In the genomic region with DNA sequence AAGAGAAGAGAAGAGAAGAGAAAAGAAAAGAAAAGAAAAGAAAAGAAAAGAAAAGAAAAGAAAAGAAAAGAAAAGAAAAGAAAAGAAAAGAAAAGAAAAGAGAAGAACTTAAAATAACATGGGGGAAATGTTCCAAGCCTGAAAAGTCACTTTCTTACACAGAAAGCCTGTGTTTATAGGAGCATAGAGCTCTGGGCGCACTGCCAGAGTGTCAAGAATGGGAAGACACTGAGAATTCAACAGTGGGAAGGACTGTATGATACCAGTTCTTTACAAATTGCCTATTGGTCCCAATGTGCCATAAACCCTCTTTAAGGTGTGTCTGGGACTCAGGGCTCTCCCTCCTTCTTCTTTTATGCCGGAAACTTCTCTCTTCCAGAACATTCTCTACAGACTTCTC, we compare ENCODE assay signal across 17 mouse cellular contexts.
A peak's percentile ranks its signal among the peaks of the same experiment; 100 is the strongest.
DNase-seq lines count a peak whose midpoint lies in the region; ATAC-seq and TF ChIP-seq lines count a peak whose summit lies in the region.
"Had no signal": no experiment of that assay in that cellular context is flagged by ENCODE, and none has a peak within 500 bp of the region (broad histone marks: within the 10 kb centered on the region; RNA-seq: fewer than 3 reads in every experiment).

No protein-coding gene starts in this region.

- no peaks in the 10 kb centered on the region for H3K9me3 ChIP-seq in intestine, postnatal 0 days (ENCODE audit: control insufficient read depth)
- no peaks in the 10 kb centered on the region for H3K9me3 ChIP-seq in intestine, embryonic 15.5 days
- H3K9me3 ChIP-seq in lung, embryonic 16.5 days (ENCODE audit: control insufficient read depth, low read length), result no peaks in the 10 kb centered on the region
- no peaks in the 10 kb centered on the region for H3K9me3 ChIP-seq in stomach, embryonic 14.5 days (ENCODE audit: control insufficient read depth, low read depth, low read length)
- no peaks in the 10 kb centered on the region for H3K9me3 ChIP-seq in forebrain, embryonic 13.5 days (replicated peaks)
- H3K9me3 ChIP-seq: heart, embryonic 13.5 days; limb, embryonic 13.5 days; midbrain, embryonic 13.5 days had no signal

- no peak for TF ChIP-seq CTCF in intestine, postnatal 0 days (IDR thresholded peaks at IDR 0.05; ENCODE audit: low read depth)
- TF ChIP-seq CTCF in lung, adult 2 months (IDR thresholded peaks at IDR 0.05; ENCODE audit: insufficient read depth, low read length), result no peak

- 40% methylated on average over 2 of the region's 2 CpGs for WGBS in intestine, postnatal 0 days
- 44% methylated on average over 2 of the region's 2 CpGs for WGBS in intestine, embryonic 15.5 days
- 54% methylated on average over 2 of the region's 2 CpGs for WGBS in lung, embryonic 16.5 days
- 65% methylated on average over 2 of the region's 2 CpGs for WGBS in lung, adult 2 months
- 69% methylated on average over 2 of the region's 2 CpGs for WGBS in stomach, embryonic 14.5 days
- WGBS in forebrain, embryonic 13.5 days, result 90% methylated on average over 2 of the region's 2 CpGs

- no peaks in the 10 kb centered on the region for H3K27me3 ChIP-seq in intestine, postnatal 0 days (replicated peaks; ENCODE audit: control insufficient read depth, insufficient read depth, low read length)
- no peaks in the 10 kb centered on the region for H3K27me3 ChIP-seq in intestine, embryonic 15.5 days (replicated peaks)
- no peaks in the 10 kb centered on the region for H3K27me3 ChIP-seq in lung, embryonic 16.5 days (ENCODE audit: control insufficient read depth, insufficient read depth, low read depth, low read length)
- no peaks in the 10 kb centered on the region for H3K27me3 ChIP-seq in stomach, embryonic 14.5 days (ENCODE audit: control insufficient read depth, insufficient read depth, low read length)
- no peaks in the 10 kb centered on the region for H3K27me3 ChIP-seq in forebrain, embryonic 13.5 days
- H3K27me3 ChIP-seq: heart, embryonic 13.5 days; limb, embryonic 13.5 days had no signal

- TF ChIP-seq POLR2A in lung, adult 2 months (IDR thresholded peaks at IDR 0.05; ENCODE audit: borderline replicate concordance, extremely low read depth, low read depth, low read length), result no peak

- H3K4me3 ChIP-seq in intestine, postnatal 0 days (ENCODE audit: low read depth, low read length), result no peak overlapping the region
- no peak overlapping the region for H3K4me3 ChIP-seq in intestine, embryonic 15.5 days (replicated peaks)
- no peak overlapping the region for H3K4me3 ChIP-seq in lung, embryonic 16.5 days (ENCODE audit: low read length)
- no peak overlapping the region for H3K4me3 ChIP-seq in lung, adult 2 months (replicated peaks; ENCODE audit: extremely low read depth, low read depth, low read length)
- no peak overlapping the region for H3K4me3 ChIP-seq in stomach, embryonic 14.5 days (ENCODE audit: low read depth, low read length)
- no peak overlapping the region for H3K4me3 ChIP-seq in forebrain, embryonic 13.5 days
- H3K4me3 ChIP-seq: heart, embryonic 13.5 days; limb, embryonic 13.5 days; midbrain, embryonic 13.5 days had no signal

- H3K27ac ChIP-seq in intestine, postnatal 0 days (ENCODE audit: low read depth, low read length), result no peak overlapping the region
- no peak overlapping the region for H3K27ac ChIP-seq in intestine, embryonic 15.5 days
- peak overlapping the region; percentile 12; the same call in 1 of the 2 replicates for H3K27ac ChIP-seq in lung, embryonic 16.5 days (ENCODE audit: low read length)
- H3K27ac ChIP-seq in stomach, embryonic 14.5 days (ENCODE audit: low read length), result peak overlapping the region; percentile 10; the same call in 1 of the 2 replicates
- no peak overlapping the region for H3K27ac ChIP-seq in forebrain, embryonic 13.5 days
- H3K27ac ChIP-seq: limb, embryonic 13.5 days; macrophage; midbrain, embryonic 13.5 days had no signal

- ATAC-seq in intestine, postnatal 0 days, result 0 out of 2 replicates have a peak, but pooled peaks have one; percentile 33
- no peak for ATAC-seq in intestine, embryonic 15.5 days
- ATAC-seq in lung, embryonic 16.5 days (ENCODE audit: low read depth), result peak; percentile 34
- ATAC-seq in stomach, embryonic 14.5 days (ENCODE audit: insufficient number of reproducible peaks, insufficient read depth, low FRiP score, low read depth), result no peak
- ATAC-seq in forebrain, embryonic 13.5 days, result no peak
- ATAC-seq: activated CD4-positive, CD25-positive, alpha-beta regulatory T cell, adult 4 months; CD4-positive, CD25-positive, alpha-beta regulatory T cell, adult 4 months; midbrain, embryonic 13.5 days had no signal

- H3K4me1 ChIP-seq in intestine, postnatal 0 days (replicated peaks; ENCODE audit: control insufficient read depth, insufficient read depth, low read length), result no peaks in the 10 kb centered on the region; the same call in 1 of the 2 replicates
- peaks cover 18% of the 10 kb centered on the region for H3K4me1 ChIP-seq in intestine, embryonic 15.5 days (replicated peaks)
- H3K4me1 ChIP-seq in lung, embryonic 16.5 days (replicated peaks; ENCODE audit: control insufficient read depth, insufficient read depth, low read length), result peaks cover 22% of the 10 kb centered on the region
- H3K4me1 ChIP-seq in lung, adult 2 months (ENCODE audit: control insufficient read depth, insufficient read depth, low read length), result no peaks in the 10 kb centered on the region; the same call in 1 of the 2 replicates
- H3K4me1 ChIP-seq in stomach, embryonic 14.5 days (ENCODE audit: control insufficient read depth, insufficient read depth, low read length), result peaks cover 19% of the 10 kb centered on the region
- peaks cover 41% of the 10 kb centered on the region for H3K4me1 ChIP-seq in forebrain, embryonic 13.5 days

- H3K9ac ChIP-seq in intestine, postnatal 0 days (ENCODE audit: low read depth, low read length), result no peak overlapping the region
- H3K9ac ChIP-seq in intestine, embryonic 15.5 days, result no peak overlapping the region
- no peak overlapping the region for H3K9ac ChIP-seq in lung, embryonic 16.5 days (ENCODE audit: low read length)
- no peak overlapping the region for H3K9ac ChIP-seq in stomach, embryonic 14.5 days (replicated peaks; ENCODE audit: low read depth, low read length)
- no peak overlapping the region for H3K9ac ChIP-seq in forebrain, embryonic 13.5 days
- H3K9ac ChIP-seq: heart, embryonic 13.5 days; limb, embryonic 13.5 days; midbrain, embryonic 13.5 days had no signal

- no peak overlapping the region for H3K4me2 ChIP-seq in intestine, postnatal 0 days (replicated peaks; ENCODE audit: low read depth)
- no peak overlapping the region for H3K4me2 ChIP-seq in intestine, embryonic 15.5 days (replicated peaks)
- no peak overlapping the region for H3K4me2 ChIP-seq in lung, embryonic 16.5 days (ENCODE audit: low read depth, low read length)
- H3K4me2 ChIP-seq in stomach, embryonic 14.5 days (replicated peaks; ENCODE audit: low read depth, low read length), result no peak overlapping the region
- H3K4me2 ChIP-seq in forebrain, embryonic 13.5 days, result no peak overlapping the region
- H3K4me2 ChIP-seq: heart, embryonic 13.5 days; limb, embryonic 13.5 days; midbrain, embryonic 13.5 days had no signal

- no peak for DNase-seq in lung, adult 2 months
- peak; percentile 71 for DNase-seq in brain, adult 2 months (ENCODE audit: low read depth, low spot score)
- DNase-seq: cerebellum, adult 18-20 months; gastrocnemius, postnatal 25 days; kidney, adult 2 months; layer of hippocampus, postnatal 36 days had no signal

- no peaks in the 10 kb centered on the region for H3K36me3 ChIP-seq in intestine, postnatal 0 days (ENCODE audit: control insufficient read depth, insufficient read depth)
- no peaks in the 10 kb centered on the region for H3K36me3 ChIP-seq in intestine, embryonic 15.5 days
- H3K36me3 ChIP-seq in lung, embryonic 16.5 days (ENCODE audit: control insufficient read depth, insufficient read depth, low read length), result no peaks in the 10 kb centered on the region
- no peaks in the 10 kb centered on the region; the same call in 1 of the 2 replicates for H3K36me3 ChIP-seq in stomach, embryonic 14.5 days (ENCODE audit: control insufficient read depth, insufficient read depth, low read length)
- no peaks in the 10 kb centered on the region for H3K36me3 ChIP-seq in forebrain, embryonic 13.5 days (ENCODE audit: poor library complexity, severe bottlenecking)
- H3K36me3 ChIP-seq: limb, embryonic 13.5 days; midbrain, embryonic 13.5 days had no signal

Comparison
In these comparisons a context has a peak if more than half of its experiments do, and no peak if none do; other contexts are left out.
1. ATAC-seq: peak in intestine, postnatal 0 days (single experiment) and lung, embryonic 16.5 days (single experiment); none in intestine, embryonic 15.5 days (single experiment), stomach, embryonic 14.5 days (single experiment) and forebrain, embryonic 13.5 days (single experiment).
2. H3K27ac ChIP-seq: peak in lung, embryonic 16.5 days (single experiment) and stomach, embryonic 14.5 days (single experiment); none in intestine, postnatal 0 days (single experiment), intestine, embryonic 15.5 days (single experiment) and forebrain, embryonic 13.5 days (single experiment).